Mouse (Mus musculus) lung, embryonic 16.5 days (tissue): ENCODE results near the gene Figla. TPM values are rescaled to one million over a fixed set of nuclear protein-coding genes. Genes with fewer than 3 reads are reported as not detected.

Source experiments
- polyA plus RNA-seq: library from polyadenylated mRNA; unstranded; fragments of >200 nt; fragmentation: Nextera tagmentation; extraction: Ambion mirVana; gene quantifications from 2 replicates; pipeline ENCODE4 v1.2.1, GENCODE M21; 2015

The Figla gene
- polyA plus RNA-seq, 1 experiment from 2014 or later, result not detected

Other genes with a start within 250 kb of the Figla start
- gene Nat8f6, start 195.2 kb upstream of the Figla start, polyA plus RNA-seq, result not detected in 2 replicates
- not detected in 2 replicates for gene Nat8f5, start 195.2 kb upstream of the Figla start, polyA plus RNA-seq
- not detected in 2 replicates for gene Nat8, start 184.1 kb upstream of the Figla start, polyA plus RNA-seq
- gene Nat8f2, start 147.0 kb upstream of the Figla start, polyA plus RNA-seq, result not detected in 2 replicates
- gene Nat8f4, start 111.3 kb upstream of the Figla start, polyA plus RNA-seq, result 5.3 and 6.2 TPM in 2 replicates
- gene Tprkb, start 104.3 kb upstream of the Figla start, polyA plus RNA-seq, result 27.2 and 33.8 TPM in 2 replicates
- 4.8 and 6.4 TPM in 2 replicates for gene Nat8f1, start 100.5 kb upstream of the Figla start, polyA plus RNA-seq
- gene Dusp11, start 54.5 kb upstream of the Figla start, polyA plus RNA-seq, result 45.1 and 48.7 TPM in 2 replicates
- 3.3 and 3.4 TPM in 2 replicates for gene Add2, start 12.5 kb downstream of the Figla start, polyA plus RNA-seq
- 3.8 and 4.3 TPM in 2 replicates for gene Tgfa, start 179.1 kb downstream of the Figla start, polyA plus RNA-seq